Mouse (Mus musculus): Measurements from ENCODE around the gene Rps12-ps3. TPM values are rescaled to one million over a fixed set of nuclear protein-coding genes. Genes with fewer than 3 reads are reported as not detected.

Gene Rps12-ps3
- polyA plus RNA-seq, 1 experiment from 2014 or later, result 22.6 TPM

- H3K9me3 ChIP-seq (ENCODE audit: low read length), result no peaks in the 10 kb centered on the region
- H3K27ac ChIP-seq (ENCODE audit: low read length), result no peak overlapping the region
- H3K27me3 ChIP-seq (ENCODE audit: insufficient read depth, low read length), result no peaks in the 10 kb centered on the region
- no peak for ATAC-seq (ENCODE audit: low FRiP score, low TSS enrichment)
- H3K4me1 ChIP-seq (ENCODE audit: insufficient read depth, low read length), result no peaks in the 10 kb centered on the region
- no peaks in the 10 kb centered on the region for H3K36me3 ChIP-seq (ENCODE audit: insufficient read depth, low read length)
- no peak overlapping the region for H3K4me3 ChIP-seq (ENCODE audit: low read length)
- H3K9ac ChIP-seq (replicated peaks; ENCODE audit: low read length), result no peak overlapping the region
- H3K4me2 ChIP-seq (replicated peaks; ENCODE audit: low read depth, low read length), result no peak overlapping the region
- WGBS, result 90% methylated on average over 2 of the region's 2 CpGs
These were observed 38.4 kb downstream of the Rps12-ps3 start for GRCm38 (mm10) chr19:59360486-59360896.

GRCm38 (mm10) chr19:59362646-59363045 is 40.6 kb downstream of the Rps12-ps3 start:
- H3K4me2 ChIP-seq (replicated peaks; ENCODE audit: low read depth, low read length), result no peak overlapping the region
- H3K4me3 ChIP-seq (ENCODE audit: low read length), result no peak overlapping the region
- H3K4me1 ChIP-seq (ENCODE audit: insufficient read depth, low read length), result no peaks in the 10 kb centered on the region
- H3K9ac ChIP-seq (replicated peaks; ENCODE audit: low read length), result no peak overlapping the region
- no peaks in the 10 kb centered on the region for H3K27me3 ChIP-seq (ENCODE audit: insufficient read depth, low read length)
- ATAC-seq (ENCODE audit: low FRiP score, low TSS enrichment), result no peak
- no peaks in the 10 kb centered on the region for H3K36me3 ChIP-seq (ENCODE audit: insufficient read depth, low read length)
- WGBS, result 67% methylated on average over 6 of the region's 6 CpGs
- H3K27ac ChIP-seq (ENCODE audit: low read length), result no peak overlapping the region
- H3K9me3 ChIP-seq (ENCODE audit: low read length), result no peaks in the 10 kb centered on the region

DNA sequence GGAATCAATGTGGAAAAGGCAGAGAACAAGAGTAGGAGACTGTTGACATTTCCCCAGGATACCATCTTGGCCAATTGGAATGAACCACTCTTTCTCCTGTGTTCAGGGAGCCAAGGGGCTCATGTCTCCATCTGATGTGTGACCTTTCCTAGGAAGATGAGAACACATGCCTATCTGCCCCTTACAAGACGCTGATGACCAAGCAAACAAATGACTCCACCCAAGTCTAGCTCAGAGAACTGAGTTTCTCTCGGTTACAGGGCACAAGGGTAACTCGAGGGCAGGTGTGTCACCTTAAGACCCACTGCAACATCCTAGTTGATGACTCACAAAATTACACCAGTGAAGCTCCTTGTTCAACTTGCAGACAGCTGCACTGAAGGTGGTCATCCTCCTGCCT is 41.6 kb downstream of the Rps12-ps3 start:
- Histone ChIP-seq H3K36me3 (ENCODE audit: insufficient read depth, low read length) (no peaks in the 10 kb centered on the region), H3K27ac (ENCODE audit: low read length) (no peak overlapping the region), H3K4me3 (ENCODE audit: low read length) (no peak overlapping the region), H3K9ac (replicated peaks; ENCODE audit: low read length) (no peak overlapping the region), H3K9me3 (ENCODE audit: low read length) (no peaks in the 10 kb centered on the region), H3K4me1 (ENCODE audit: insufficient read depth, low read length) (no peaks in the 10 kb centered on the region), H3K4me2 (replicated peaks; ENCODE audit: low read depth, low read length) (no peak overlapping the region), H3K27me3 (ENCODE audit: insufficient read depth, low read length) (no peaks in the 10 kb centered on the region)
- no peak for ATAC-seq (ENCODE audit: low FRiP score, low TSS enrichment)
- 79% methylated on average over 3 of the region's 3 CpGs for WGBS

- no peak for ATAC-seq (ENCODE audit: low FRiP score, low TSS enrichment)
- 77% methylated on average over 3 of the region's 3 CpGs for WGBS
- Histone ChIP-seq H3K27ac (ENCODE audit: low read length) (no peak overlapping the region), H3K9me3 (ENCODE audit: low read length) (no peaks in the 10 kb centered on the region), H3K4me1 (ENCODE audit: insufficient read depth, low read length) (no peaks in the 10 kb centered on the region), H3K4me2 (replicated peaks; ENCODE audit: low read depth, low read length) (no peak overlapping the region), H3K27me3 (ENCODE audit: insufficient read depth, low read length) (no peaks in the 10 kb centered on the region), H3K9ac (replicated peaks; ENCODE audit: low read length) (no peak overlapping the region), H3K36me3 (ENCODE audit: insufficient read depth, low read length) (no peaks in the 10 kb centered on the region), H3K4me3 (ENCODE audit: low read length) (no peak overlapping the region)
These were observed 44.6 kb downstream of the Rps12-ps3 start for GRCm38 (mm10) chr19:59366724-59367123.

DNA sequence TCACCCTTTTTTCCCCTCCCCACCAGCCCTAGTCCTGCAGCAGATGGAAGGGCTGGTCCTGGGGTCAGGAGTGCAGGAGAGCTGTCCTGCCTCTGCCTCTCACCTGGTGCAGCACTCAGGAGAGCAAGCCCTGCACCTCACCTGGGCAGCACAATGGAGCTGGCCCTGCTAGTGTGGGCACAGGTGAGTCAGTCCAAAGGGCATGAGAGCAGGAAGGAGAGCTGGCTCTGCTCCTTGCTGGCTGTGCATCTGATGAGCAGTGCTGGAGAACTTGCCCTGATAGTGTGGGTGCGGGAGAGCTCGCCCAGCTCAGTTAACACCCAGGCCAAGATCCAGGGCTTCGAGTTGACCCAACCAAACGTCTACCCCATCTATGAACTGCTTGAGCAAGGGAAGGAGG is 45.8 kb downstream of the Rps12-ps3 start:
- H3K9ac ChIP-seq (replicated peaks; ENCODE audit: low read length), result no peak overlapping the region
- no peaks in the 10 kb centered on the region for H3K9me3 ChIP-seq (ENCODE audit: low read length)
- no peaks in the 10 kb centered on the region for H3K27me3 ChIP-seq (ENCODE audit: insufficient read depth, low read length)
- H3K36me3 ChIP-seq (ENCODE audit: insufficient read depth, low read length), result no peaks in the 10 kb centered on the region
- H3K27ac ChIP-seq (ENCODE audit: low read length), result no peak overlapping the region
- ATAC-seq (ENCODE audit: low FRiP score, low TSS enrichment), result no peak
- H3K4me3 ChIP-seq (ENCODE audit: low read length), result no peak overlapping the region
- no peaks in the 10 kb centered on the region for H3K4me1 ChIP-seq (ENCODE audit: insufficient read depth, low read length)
- H3K4me2 ChIP-seq (replicated peaks; ENCODE audit: low read depth, low read length), result no peak overlapping the region
- WGBS, result 73% methylated on average over 4 of the region's 4 CpGs

DNA sequence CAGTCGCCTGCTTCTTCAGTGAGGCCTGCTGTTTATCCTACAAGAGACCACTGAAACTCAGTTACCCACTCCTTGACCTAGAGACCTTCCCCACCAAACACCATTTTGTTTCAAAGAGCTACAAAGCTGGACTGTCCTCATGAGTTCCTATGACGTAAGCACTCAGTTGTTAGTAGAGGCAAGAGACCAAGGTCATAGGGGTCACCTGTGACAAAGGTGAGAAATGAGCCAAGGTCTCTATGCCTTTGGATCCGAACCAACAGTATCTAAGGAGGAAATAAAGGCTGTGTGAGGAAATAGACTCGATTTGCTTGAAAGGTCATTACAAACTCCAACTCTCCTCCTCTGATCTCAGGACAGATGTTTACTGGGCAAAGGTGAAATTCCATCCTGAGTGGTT is 48.9 kb downstream of the Rps12-ps3 start:
- Histone ChIP-seq H3K27ac (ENCODE audit: low read length) (no peak overlapping the region), H3K27me3 (ENCODE audit: insufficient read depth, low read length) (no peaks in the 10 kb centered on the region), H3K36me3 (ENCODE audit: insufficient read depth, low read length) (no peaks in the 10 kb centered on the region), H3K4me2 (replicated peaks; ENCODE audit: low read depth, low read length) (no peak overlapping the region), H3K4me3 (ENCODE audit: low read length) (no peak overlapping the region), H3K4me1 (ENCODE audit: insufficient read depth, low read length) (no peaks in the 10 kb centered on the region), H3K9ac (replicated peaks; ENCODE audit: low read length) (no peak overlapping the region), H3K9me3 (ENCODE audit: low read length) (peaks cover 5% of the 10 kb centered on the region; the same call in 1 of the 2 replicates)
- 74% methylated on average over 4 of the region's 4 CpGs for WGBS
- no peak for ATAC-seq (ENCODE audit: low FRiP score, low TSS enrichment)

Other genes starting within 250 kb of the Rps12-ps3 start
- gene Shtn1, start 246.2 kb upstream of the Rps12-ps3 start, polyA plus RNA-seq (2015; fragmentation: Nextera tagmentation; extraction: Ambion mirVana), result 2.4 and 2.7 TPM in 2 replicates
- gene Vax1, start 152.2 kb upstream of the Rps12-ps3 start, polyA plus RNA-seq (2015; fragmentation: Nextera tagmentation; extraction: Ambion mirVana), result not detected in 2 replicates
- gene Kcnk18, start 103.1 kb upstream of the Rps12-ps3 start, polyA plus RNA-seq (2015; fragmentation: Nextera tagmentation; extraction: Ambion mirVana), result not detected in 2 replicates
- gene Slc18a2, start 61.4 kb upstream of the Rps12-ps3 start, polyA plus RNA-seq (2015; fragmentation: Nextera tagmentation; extraction: Ambion mirVana), result 8.1 and 9.9 TPM in 2 replicates
- 8.6 and 8.7 TPM in 2 replicates for gene Pdzd8, start 23.5 kb downstream of the Rps12-ps3 start, polyA plus RNA-seq (2015; fragmentation: Nextera tagmentation; extraction: Ambion mirVana)
- 29.7 and 38.1 TPM in 2 replicates for gene Emx2, start 136.1 kb downstream of the Rps12-ps3 start, polyA plus RNA-seq (2015; fragmentation: Nextera tagmentation; extraction: Ambion mirVana)

Measured in kidney, embryonic 16.5 days (tissue).